Mouse (Mus musculus) stomach, postnatal 0 days (tissue): ENCODE measurements around the gene Gnat1. TPM values are rescaled to one million over a fixed set of nuclear protein-coding genes. Genes with fewer than 3 reads are reported as not detected.

Source experiments
- ATAC-seq: fragments of 200-750 bp; cut with Nextera tagmentation; 2 replicates; pipeline ENCODE4 v1.8.0; 2017; ENCODE audit not compliant: low FRiP score, low TSS enrichment
- DNase-seq: peaks from one replicate; pipeline ENCODE4 v3.0.0-alpha.2; 2016; ENCODE audit warnings: low spot score
- H3K27ac ChIP-seq: fragments of 300-500 bp; sonication (generic); replicated peaks from 2 replicates; pipeline ENCODE4 v1.5.1; 2014; ENCODE audit warnings: mild to moderate bottlenecking, control low read depth
- H3K27me3 ChIP-seq: fragments of 300-500 bp; sonication (generic); 2 replicates; pipeline ENCODE4 v1.6.1; 2014; ENCODE audit warnings: low read length; ENCODE audit not compliant: control insufficient read depth, insufficient read depth
- H3K36me3 ChIP-seq: fragments of 300-500 bp; sonication (generic); 2 replicates; pipeline ENCODE4 v1.6.1; 2014; ENCODE audit warnings: low read length, mixed read lengths; ENCODE audit not compliant: control insufficient read depth, insufficient read depth
- H3K4me1 ChIP-seq: fragments of 300-500 bp; sonication (generic); replicated peaks from 2 replicates; pipeline ENCODE4 v1.6.1; 2014; ENCODE audit warnings: antibody characterized with exemption; ENCODE audit not compliant: control insufficient read depth, insufficient read depth
- H3K4me2 ChIP-seq: fragments of 300-500 bp; sonication (generic); replicated peaks from 2 replicates; pipeline ENCODE4 v1.6.1; 2014; ENCODE audit warnings: low read depth, mild to moderate bottlenecking, control low read depth, moderate library complexity
- H3K4me3 ChIP-seq: fragments of 300-500 bp; sonication (generic); 2 replicates; pipeline ENCODE4 v1.5.1; 2014; ENCODE audit warnings: low read depth, low read length, control low read depth
- H3K9ac ChIP-seq: fragments of 300-500 bp; sonication (generic); 2 replicates; pipeline ENCODE4 v1.6.1; 2014; ENCODE audit warnings: mild to moderate bottlenecking, low read length, control low read depth, mixed read lengths
- H3K9me3 ChIP-seq: fragments of 300-500 bp; sonication (generic); 2 replicates; pipeline ENCODE4 v1.6.1; 2016; ENCODE audit warnings: low read length; ENCODE audit not compliant: control insufficient read depth
- CTCF ChIP-seq: IDR thresholded peaks from 2 replicates; pipeline ENCODE4 v1.5.1; 2016; ENCODE audit warnings: antibody characterized with exemption, low read depth, mild to moderate bottlenecking, moderate library complexity
- EP300 ChIP-seq: optimal IDR thresholded peaks from 2 replicates; pipeline ENCODE3; 2016; ENCODE audit warnings: antibody characterized with exemption
- WGBS: fragments of 180-500 bp; shearing (Covaris S2); extraction: QIAGEN DNeasy Blood & Tissue Kit; methylation state at CpG from one replicate; pipeline ENCODE4 v1.1.7; 2014; 5-methylcytosine and 5-hydroxymethylcytosine counted together
- polyA plus RNA-seq: library from polyadenylated mRNA; unstranded; fragments of >200 nt; fragmentation: Nextera tagmentation; extraction: Ambion mirVana; gene quantifications from 2 replicates; pipeline ENCODE4 v1.2.1, GENCODE M21; 2015

Gene Gnat1
- polyA plus RNA-seq, 1 experiment from 2014 or later = 2.9 TPM

DNA sequence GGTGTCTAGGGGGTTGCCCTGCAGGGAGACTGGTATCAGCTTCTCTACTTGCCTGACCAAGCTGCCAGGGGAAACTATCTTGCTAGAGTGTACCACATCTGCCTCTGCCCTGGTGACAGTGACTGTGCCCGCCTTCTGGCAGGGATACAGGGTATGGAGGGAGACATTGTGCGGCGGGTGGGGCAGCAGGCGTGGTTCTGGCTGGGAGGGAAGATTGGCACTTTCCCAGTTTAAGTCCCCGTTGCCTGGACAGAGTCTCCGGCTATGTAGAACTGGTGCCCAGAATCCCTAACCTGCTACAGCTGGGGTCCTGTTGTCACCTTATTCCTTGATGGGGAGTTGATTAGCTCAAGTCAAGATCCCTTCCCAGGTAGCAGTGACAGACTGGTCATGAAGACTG is 47.0 kb downstream of the Gnat1 start:
- H3K27me3 ChIP-seq = no peaks in the 10 kb centered on the region
- peak overlapping the region; percentile 99 for H3K4me2 ChIP-seq
- no peak for ATAC-seq
- H3K36me3 ChIP-seq = no peaks in the 10 kb centered on the region
- H3K27ac ChIP-seq = peak overlapping the region; percentile 93
- peaks cover 21% of the 10 kb centered on the region for H3K4me1 ChIP-seq
- peak overlapping the region; percentile 94 for H3K9ac ChIP-seq
- no peak for DNase-seq
- TF ChIP-seq EP300 = no peak
- no peak for TF ChIP-seq CTCF
- peak overlapping the region; percentile 83 for H3K4me3 ChIP-seq
- no peaks in the 10 kb centered on the region for H3K9me3 ChIP-seq
- 24% methylated on average over 6 of the region's 6 CpGs for WGBS

DNA sequence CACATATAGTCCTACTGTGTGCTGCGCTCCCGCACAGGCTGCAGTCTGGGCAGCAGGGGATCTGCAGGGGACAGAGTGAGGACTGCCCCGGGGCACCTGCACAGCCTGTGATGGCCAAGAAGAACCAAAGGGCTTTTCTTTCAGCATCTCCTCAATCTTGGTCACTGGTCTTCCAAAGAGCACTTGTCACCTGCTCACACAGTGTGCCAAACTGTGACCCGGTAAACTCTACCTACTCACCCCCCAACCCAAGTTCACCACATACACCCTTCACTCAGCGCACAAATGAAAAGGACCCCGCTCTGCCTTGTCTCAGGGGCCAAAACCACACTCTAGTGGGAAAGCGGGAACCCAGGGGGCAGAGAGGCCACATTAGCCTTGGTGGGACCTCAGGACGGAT is 47.7 kb downstream of the Gnat1 start:
- Histone ChIP-seq H3K27ac (peak overlapping the region; percentile 20; the same call in 1 of the 2 replicates), H3K36me3 (no peaks in the 10 kb centered on the region), H3K4me2 (no peak overlapping the region), H3K27me3 (no peaks in the 10 kb centered on the region), H3K9ac (no peak overlapping the region), H3K9me3 (no peaks in the 10 kb centered on the region), H3K4me1 (peaks cover 25% of the 10 kb centered on the region), H3K4me3 (no peak overlapping the region)
- no peak for TF ChIP-seq CTCF
- no peak for TF ChIP-seq EP300
- WGBS = 88% methylated on average over 8 of the region's 8 CpGs
- ATAC-seq (no peak), DNase-seq (no peak)

DNA sequence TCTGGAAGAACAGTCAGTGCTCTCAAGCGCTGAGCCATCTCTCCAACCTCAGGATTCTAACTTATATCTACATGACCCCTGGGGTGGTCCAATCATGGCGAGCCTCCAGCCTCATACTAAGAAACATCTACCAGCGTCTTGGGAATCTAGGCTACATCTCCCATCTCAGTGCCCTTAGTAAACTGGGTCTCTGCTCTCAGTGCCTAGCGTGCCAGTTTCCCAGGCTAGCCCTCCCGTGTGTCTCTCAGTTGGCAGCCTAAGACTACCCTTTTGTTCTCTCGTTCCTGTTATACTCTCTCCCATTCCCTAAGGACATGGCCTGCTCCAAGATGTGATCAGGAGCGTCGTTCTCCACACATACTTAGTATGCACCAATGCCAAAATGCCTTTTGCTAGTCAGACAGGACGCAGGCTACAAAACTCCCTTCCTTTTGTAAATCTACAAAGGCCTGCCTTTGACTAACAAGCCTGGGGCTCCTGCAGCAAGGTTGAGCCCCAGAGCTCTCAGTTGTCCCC is 48.1 kb downstream of the Gnat1 start:
- Histone ChIP-seq H3K27ac (peak overlapping the region; percentile 20; the same call in 1 of the 2 replicates), H3K27me3 (no peaks in the 10 kb centered on the region), H3K4me3 (no peak overlapping the region), H3K4me2 (no peak overlapping the region), H3K4me1 (peaks cover 28% of the 10 kb centered on the region), H3K9ac (no peak overlapping the region), H3K9me3 (no peaks in the 10 kb centered on the region), H3K36me3 (no peaks in the 10 kb centered on the region)
- DNase-seq = no peak
- WGBS = 66% methylated on average over 9 of the region's 9 CpGs
- no peak for ATAC-seq
- TF ChIP-seq CTCF = no peak

DNA sequence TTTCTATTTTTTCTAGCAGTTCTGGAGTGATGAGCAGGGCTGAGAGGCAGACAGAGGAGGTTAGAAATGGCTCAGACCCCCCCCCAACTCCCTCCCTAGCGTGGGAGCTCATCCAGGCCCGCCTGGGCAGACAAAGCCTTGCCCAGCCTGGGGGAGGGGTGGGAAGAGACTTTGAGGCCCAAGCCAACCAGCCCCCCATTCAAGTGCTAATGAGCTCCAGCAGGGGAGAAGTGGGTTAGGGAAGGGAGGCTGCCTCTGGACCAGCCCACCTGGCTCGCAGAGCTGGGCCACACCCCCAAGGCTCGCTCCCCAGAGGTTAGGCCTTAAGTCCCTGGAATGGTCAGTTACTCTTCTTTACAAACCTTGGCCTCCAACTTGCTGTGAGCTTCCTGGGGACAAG is 48.9 kb downstream of the Gnat1 start:
- WGBS = 21% methylated on average over 4 of the region's 4 CpGs
- Histone ChIP-seq H3K27ac (peak overlapping the region; percentile 82), H3K27me3 (no peaks in the 10 kb centered on the region), H3K9me3 (no peaks in the 10 kb centered on the region), H3K4me1 (peaks cover 28% of the 10 kb centered on the region), H3K4me2 (peak overlapping the region; percentile 8; the same call in 1 of the 2 replicates), H3K4me3 (no peak overlapping the region), H3K36me3 (0 out of 2 replicates have a peak, but pooled peaks cover under 1% of the 10 kb centered on the region), H3K9ac (no peak overlapping the region)
- no peak for TF ChIP-seq EP300
- no peak for TF ChIP-seq CTCF
- DNase-seq = no peak
- ATAC-seq = no peak

DNA sequence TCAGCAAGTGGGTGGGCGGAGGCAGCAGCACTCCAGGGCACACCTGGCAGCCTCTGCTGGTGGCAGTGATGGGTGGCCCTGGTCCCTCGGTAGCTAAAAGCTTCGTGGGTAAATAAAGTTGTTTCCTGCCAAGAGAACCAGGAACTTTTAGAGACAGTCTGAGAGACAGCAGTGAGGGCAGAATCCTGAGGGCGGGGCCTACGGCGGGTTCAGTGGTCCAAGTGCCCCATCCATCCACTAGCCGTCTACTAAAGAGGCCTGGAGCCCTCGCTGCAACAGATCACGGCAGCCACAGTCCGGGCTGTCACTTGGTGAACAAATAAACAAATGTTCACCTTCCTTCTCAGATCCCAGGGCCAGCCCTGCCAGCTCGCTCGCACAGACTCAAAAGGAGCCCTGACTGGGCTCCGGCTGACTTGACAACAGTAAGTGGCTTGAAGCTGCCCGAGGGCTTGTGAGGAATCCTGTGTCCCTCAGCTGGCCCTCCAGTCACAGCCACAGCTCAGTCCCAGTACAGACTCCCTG is 49.5 kb downstream of the Gnat1 start:
- peak overlapping the region; percentile 82 for H3K27ac ChIP-seq
- TF ChIP-seq EP300 (no peak), CTCF (no peak)
- peak overlapping the region; percentile 31; the same call in 1 of the 2 replicates for H3K9ac ChIP-seq
- 23% methylated on average over 14 of the region's 14 CpGs for WGBS
- no peaks in the 10 kb centered on the region for H3K27me3 ChIP-seq
- no peak overlapping the region for H3K4me3 ChIP-seq
- peaks cover 5% of the 10 kb centered on the region; the same call in 1 of the 2 replicates for H3K36me3 ChIP-seq
- peaks cover 28% of the 10 kb centered on the region for H3K4me1 ChIP-seq
- peak overlapping the region; percentile 8; the same call in 1 of the 2 replicates for H3K4me2 ChIP-seq
- no peaks in the 10 kb centered on the region for H3K9me3 ChIP-seq
- no peak for ATAC-seq
- DNase-seq = no peak

DNA sequence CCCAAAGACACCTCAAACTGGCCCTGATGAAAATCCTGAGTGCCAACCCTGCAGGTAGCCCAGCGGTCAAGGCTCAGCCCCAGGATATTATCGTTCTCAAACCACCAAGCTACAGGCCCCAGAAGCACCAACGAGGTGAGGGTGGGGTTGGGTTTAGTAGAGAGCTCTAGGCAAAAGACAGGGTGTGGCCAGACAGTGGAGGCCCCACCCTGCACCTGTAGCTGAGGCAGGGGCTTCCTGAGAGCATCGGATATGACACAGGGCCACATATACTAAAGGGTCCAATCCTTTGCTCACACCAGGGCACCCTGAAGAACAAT is 50.1 kb downstream of the Gnat1 start:
- no peaks in the 10 kb centered on the region for H3K27me3 ChIP-seq
- ATAC-seq = no peak
- no peaks in the 10 kb centered on the region for H3K9me3 ChIP-seq
- TF ChIP-seq CTCF (no peak), EP300 (no peak)
- DNase-seq = no peak
- H3K36me3 ChIP-seq = peaks cover 5% of the 10 kb centered on the region; the same call in 1 of the 2 replicates
- H3K4me2 ChIP-seq = no peak overlapping the region
- peak overlapping the region; percentile 31; the same call in 1 of the 2 replicates for H3K9ac ChIP-seq
- peaks cover 28% of the 10 kb centered on the region for H3K4me1 ChIP-seq
- H3K4me3 ChIP-seq = no peak overlapping the region
- H3K27ac ChIP-seq = peak overlapping the region; percentile 82
- WGBS = 17% methylated on average over 4 of the region's 4 CpGs
